Mouse (Mus musculus) common myeloid progenitor, adult 5-6 weeks (primary cell): Measurements from ENCODE around the gene Pzp. TPM values are rescaled to one million over a fixed set of nuclear protein-coding genes. Genes with fewer than 3 reads are reported as not detected.

Source experiments
- ATAC-seq: replicated peaks from 2 replicates; pipeline ENCODE4 v1.8.0; 2016; ENCODE audit warnings: low read depth, mild to moderate bottlenecking, moderate TSS enrichment, inconsistent platforms; ENCODE audit not compliant: poor library complexity, severe bottlenecking
- total RNA-seq: library from RNA; stranded (forward); fragments of 200-1000, 187-1606 nt; gene quantifications from 2 replicates; pipeline ENCODE4 v1.2.3, GENCODE M21; 2017

Gene Pzp
- total RNA-seq, 1 experiment from 2014 or later, result not detected

DNA sequence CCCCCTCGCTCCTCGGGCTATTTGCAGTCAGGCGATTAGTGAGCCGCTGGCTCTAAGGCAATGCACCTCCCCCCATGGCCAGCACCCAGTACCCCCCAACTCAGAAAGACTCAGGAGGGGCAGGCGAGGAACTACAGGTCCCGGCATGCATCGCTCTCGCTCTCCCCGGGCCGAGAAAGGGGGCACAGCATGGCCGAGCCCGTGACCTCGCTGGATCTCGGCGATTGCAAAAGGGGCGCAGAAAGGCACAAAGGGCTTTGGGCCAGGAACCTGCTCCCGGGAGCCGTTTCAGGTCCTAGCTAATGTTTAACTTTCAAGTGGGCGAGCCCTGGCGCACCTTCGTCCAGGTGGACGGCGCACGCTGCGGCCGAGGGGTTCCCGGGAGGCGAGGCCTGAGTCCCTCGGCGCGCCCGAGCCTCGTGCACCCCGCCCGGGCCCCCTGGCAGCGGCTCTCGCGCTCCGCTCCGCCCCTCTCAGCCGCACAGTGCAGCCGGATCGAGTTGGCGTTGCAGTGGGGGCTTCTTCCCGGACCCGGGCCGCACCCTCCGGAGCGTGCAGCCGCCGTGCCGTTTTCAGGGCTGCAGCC lies 88.7 kb downstream of the Pzp start:
- ATAC-seq, result peak; percentile 34

DNA sequence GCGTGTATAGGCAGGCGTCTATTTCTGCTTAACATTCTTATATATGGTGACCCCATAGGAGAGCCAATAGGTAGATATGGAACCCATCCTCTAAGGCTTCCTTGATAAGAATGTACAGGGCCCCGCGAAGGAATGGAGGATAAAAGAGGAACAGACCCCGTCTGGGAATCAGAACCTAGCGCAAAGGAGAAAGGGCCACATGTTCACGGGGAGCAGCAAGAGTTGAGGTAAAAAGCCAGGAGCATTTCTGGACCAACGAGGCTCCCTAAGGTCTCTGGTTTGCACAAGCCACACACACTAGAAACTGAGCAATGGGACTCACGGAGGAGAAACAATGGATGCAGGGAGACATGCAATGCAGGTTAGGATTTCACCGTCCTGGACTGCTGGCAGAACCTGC lies 89.2 kb downstream of the Pzp start:
- no peak for ATAC-seq

DNA sequence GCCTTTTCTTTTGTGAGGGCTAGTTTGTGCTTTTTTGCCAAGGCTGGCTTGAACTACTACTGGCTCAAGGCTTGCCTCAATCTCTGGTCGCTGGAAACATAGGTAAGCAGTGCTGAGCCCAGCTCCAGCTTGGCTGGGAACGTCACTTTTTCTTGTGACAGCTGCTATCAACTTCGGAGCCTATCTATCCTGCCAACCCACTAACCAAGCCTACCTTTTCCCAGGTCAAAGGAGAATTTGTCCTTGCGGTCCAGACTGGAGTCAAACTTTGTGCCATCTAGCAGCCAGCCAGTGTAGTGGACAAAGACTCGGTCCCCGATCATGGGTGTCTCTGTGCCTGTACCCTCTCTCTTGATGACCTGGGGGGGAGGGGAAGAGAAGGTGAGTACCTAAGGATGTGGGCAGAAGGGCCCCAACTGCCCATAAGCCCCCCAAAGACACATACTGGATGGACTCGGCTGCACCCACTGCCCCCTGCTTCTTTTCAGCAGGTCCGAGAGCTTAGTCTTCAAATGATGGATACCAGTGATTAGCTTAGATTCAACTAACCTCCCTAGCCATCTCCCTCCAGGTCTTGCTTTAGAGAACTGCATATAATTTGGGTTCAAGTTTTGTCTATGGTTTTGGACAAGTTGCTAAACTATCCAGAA lies 90.0 kb downstream of the Pzp start:
- no peak for ATAC-seq

DNA sequence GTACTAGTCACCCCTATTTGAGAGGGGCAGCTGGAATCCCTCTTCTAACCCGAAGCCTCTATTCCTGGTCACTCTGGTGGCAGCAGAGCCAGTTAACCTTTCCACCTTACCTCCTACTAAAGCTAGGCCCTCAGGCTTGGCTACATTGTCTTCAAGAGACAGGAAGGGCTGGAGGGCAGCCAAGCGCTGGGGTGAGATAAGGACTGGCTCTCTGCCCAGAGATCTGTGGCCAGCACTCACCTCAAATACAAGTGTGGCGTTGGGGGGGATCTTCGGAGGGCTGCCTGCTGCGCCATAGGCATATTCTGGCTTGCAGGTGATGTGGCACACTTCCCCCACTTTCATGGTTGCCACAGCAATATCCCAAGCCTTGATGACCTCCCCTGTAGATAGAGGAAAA lies 91.0 kb downstream of the Pzp start:
- ATAC-seq, result peak; percentile 36

Other genes with a start within 250 kb of the Pzp start
- gene Tead4, start 225.9 kb downstream of the Pzp start, total RNA-seq, result not detected in 2 replicates
- gene Tulp3, start 170.9 kb downstream of the Pzp start, total RNA-seq, result 0.19 and 0.27 TPM in 2 replicates
- gene Rhno1, start 163.8 kb downstream of the Pzp start, total RNA-seq, result 39.5 and 43.8 TPM in 2 replicates
- 10.9 and 19.5 TPM in 2 replicates for gene Foxm1, start 163.8 kb downstream of the Pzp start, total RNA-seq
- not detected in 2 replicates for gene Tex52, start 151.3 kb downstream of the Pzp start, total RNA-seq
- gene Gm44596, start 151.2 kb downstream of the Pzp start, total RNA-seq, result not detected in 2 replicates
- gene Nrip2, start 127.4 kb downstream of the Pzp start, total RNA-seq, result under 0.01 TPM in 1 of 2 replicates, not detected in the other
- gene Itfg2, start 101.8 kb downstream of the Pzp start, total RNA-seq, result 13.9 and 19.0 TPM in 2 replicates
- gene Fkbp4, start 88.0 kb downstream of the Pzp start, total RNA-seq, result 331 and 387 TPM in 2 replicates
- not detected in 2 replicates for gene A2ml1, start 54.9 kb upstream of the Pzp start, total RNA-seq
- not detected in 2 replicates for gene Klrb1a, start 96.8 kb upstream of the Pzp start, total RNA-seq
- gene Clec2h, start 135.7 kb upstream of the Pzp start, total RNA-seq, result not detected in 2 replicates
- gene Klrb1, start 196.3 kb upstream of the Pzp start, total RNA-seq, result not detected in 2 replicates